Mouse (Mus musculus): ENCODE measurements at regions not wholly inside any gene's neighbourhood (a gene's known extent, or its start where the extent isn't known, plus 50 kb on each side); places are given as distances from the start of the nearest gene placed in this dataset.

DNA sequence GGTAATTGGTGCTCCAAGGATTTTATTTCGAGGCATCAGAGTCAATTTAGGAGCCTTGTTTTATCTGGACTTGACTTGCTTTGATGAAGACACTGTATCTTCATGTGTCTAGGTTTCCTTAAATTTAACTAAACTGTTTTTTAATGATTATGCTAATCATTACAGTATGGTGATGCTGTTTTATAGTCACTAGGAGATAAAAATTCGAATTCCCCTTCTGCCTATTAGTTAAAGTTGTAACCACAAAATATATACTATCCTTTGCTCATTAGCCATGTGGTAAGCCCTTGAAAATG, 92.7 kb upstream of the Crbn start:
- DNase-seq (ENCODE audit: low read depth, low spot score): no peak
- Histone ChIP-seq H3K36me3 (ENCODE audit: control insufficient read depth in 1 of 2, insufficient read depth in 2 of 2, low read length in 2 of 2) (no peaks in the 10 kb centered on the region), H3K27me3 (ENCODE audit: control insufficient read depth in 1 of 2, insufficient read depth in 2 of 2, low read length in 2 of 2) (no peaks in the 10 kb centered on the region), H3K9me3 (replicated peaks; ENCODE audit: insufficient read depth, low read length) (no peaks in the 10 kb centered on the region), H3K79me2 (ENCODE audit: control insufficient read depth, insufficient read depth, low read length, poor library complexity) (no peaks in the 10 kb centered on the region), H3K4me1 (ENCODE audit: control insufficient read depth in 1 of 2, insufficient read depth in 2 of 2, low read length in 2 of 2) (no peaks in the 10 kb centered on the region), H3K9ac (ENCODE audit: control insufficient read depth, low read depth, low read length, poor library complexity, severe bottlenecking) (no peak overlapping the region), H3K4me3 (ENCODE audit: control insufficient read depth in 1 of 2, insufficient read depth in 1 of 2, low read depth in 2 of 2, low read length in 2 of 2) (no peak overlapping the region), H3K27ac (ENCODE audit: control insufficient read depth, low read depth, low read length) (no peak overlapping the region)
- TF ChIP-seq BHLHE40 (IDR thresholded peaks at IDR 0.05; ENCODE audit: borderline replicate concordance, low read depth, low read length) (no peak), ZC3H11A (IDR thresholded peaks at IDR 0.05; ENCODE audit: low read depth, low read length) (no peak), SIN3A (IDR thresholded peaks at IDR 0.05; ENCODE audit: low read length) (no peak), ETS1 (IDR thresholded peaks at IDR 0.05; ENCODE audit: low read depth, low read length) (no peak), KAT2A (conservative IDR thresholded peaks at IDR 0.05; ENCODE audit: low read depth, low read length) (no peak), POLR2A (IDR thresholded peaks at IDR 0.05; ENCODE audit: control insufficient read depth in 1 of 2, insufficient read depth in 1 of 2, low read depth in 1 of 2, low read length in 2 of 2, poor library complexity in 1 of 2) (no peak), CHD1 (IDR thresholded peaks at IDR 0.05; ENCODE audit: low read depth, low read length) (no peak), SMC3 (IDR thresholded peaks at IDR 0.05; ENCODE audit: low read depth, low read length) (no peak), GATA1 (IDR thresholded peaks at IDR 0.05; ENCODE audit: low read depth, low read length) (no peak), NRF1 (IDR thresholded peaks at IDR 0.05; ENCODE audit: insufficient read depth, low read depth, low read length, poor library complexity, severe bottlenecking) (no peak), USF2 (IDR thresholded peaks at IDR 0.05; ENCODE audit: borderline replicate concordance in 1 of 2, insufficient read depth in 1 of 2, low read depth in 1 of 2, low read length in 2 of 2) (no peak), ELF1 (IDR thresholded peaks at IDR 0.05; ENCODE audit: low read depth, low read length) (no peak), CTCF (IDR thresholded peaks at IDR 0.05 in 2 of 3, conservative IDR thresholded peaks at IDR 0.05 in 1 of 3; ENCODE audit: control insufficient read depth in 1 of 3, insufficient read depth in 1 of 3, low read depth in 2 of 3, low read length in 3 of 3, poor library complexity in 1 of 3, severe bottlenecking in 1 of 3) (no peak), GABPA (IDR thresholded peaks at IDR 0.05; ENCODE audit: low read depth, low read length) (no peak), RAD21 (IDR thresholded peaks at IDR 0.05; ENCODE audit: low read depth, low read length) (no peak), ZNF384 (IDR thresholded peaks at IDR 0.05; ENCODE audit: low read depth, low read length) (no peak), E2F4 (IDR thresholded peaks at IDR 0.05; ENCODE audit: borderline replicate concordance, low read depth, low read length) (no peak), HCFC1 (IDR thresholded peaks at IDR 0.05; ENCODE audit: low read depth, low read length) (no peak)

DNA sequence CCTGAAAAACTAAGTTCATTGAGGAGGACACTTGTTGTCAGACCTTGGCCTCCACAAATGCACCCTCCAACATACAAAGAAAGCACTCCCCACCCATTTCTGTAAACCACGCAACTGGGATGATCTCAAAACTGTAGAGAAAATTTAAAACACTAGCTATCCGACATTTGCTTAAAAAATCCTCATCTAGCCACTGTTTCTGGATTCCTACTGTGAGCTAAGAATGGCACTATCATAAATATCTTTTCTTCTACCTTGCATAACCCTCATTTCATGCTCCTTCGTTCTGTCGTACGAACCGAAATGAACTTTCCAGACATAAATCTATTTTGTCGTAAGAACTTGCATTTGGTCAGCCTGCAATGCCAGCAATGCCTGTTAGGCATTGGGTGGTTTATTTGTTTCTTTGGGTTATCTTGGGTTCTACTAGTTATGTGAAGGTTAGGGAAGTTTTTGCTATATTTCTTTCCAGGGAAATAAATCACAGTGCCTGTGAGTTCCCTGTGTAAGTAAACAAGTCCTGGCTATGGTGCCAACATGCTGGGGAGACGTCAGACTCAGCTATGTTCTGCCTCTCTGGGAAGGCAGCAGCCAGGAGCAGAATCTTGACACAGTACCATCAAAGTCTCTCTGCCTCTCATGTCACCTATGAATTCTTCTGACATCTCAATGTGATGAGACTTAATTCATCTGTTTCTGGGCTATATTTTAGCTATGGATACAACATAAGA, 104.2 kb upstream of the Crbn start:
- no peaks in the 10 kb centered on the region for H3K9me3 ChIP-seq (replicated peaks; ENCODE audit: insufficient read depth, low read length)
- no peak overlapping the region for H3K9ac ChIP-seq (ENCODE audit: control insufficient read depth, low read depth, low read length, poor library complexity, severe bottlenecking)
- no peaks in the 10 kb centered on the region for H3K27me3 ChIP-seq (ENCODE audit: control insufficient read depth in 1 of 2, insufficient read depth in 2 of 2, low read length in 2 of 2)
- no peak overlapping the region for H3K4me3 ChIP-seq (ENCODE audit: control insufficient read depth in 1 of 2, insufficient read depth in 1 of 2, low read depth in 2 of 2, low read length in 2 of 2)
- DNase-seq (ENCODE audit: low read depth, low spot score): no peak
- H3K4me1 ChIP-seq (ENCODE audit: control insufficient read depth in 1 of 2, insufficient read depth in 2 of 2, low read length in 2 of 2): no peaks in the 10 kb centered on the region
- no peak overlapping the region for H3K27ac ChIP-seq (ENCODE audit: control insufficient read depth, low read depth, low read length)
- H3K79me2 ChIP-seq (ENCODE audit: control insufficient read depth, insufficient read depth, low read length, poor library complexity): no peaks in the 10 kb centered on the region
- TF ChIP-seq HCFC1 (IDR thresholded peaks at IDR 0.05; ENCODE audit: low read depth, low read length) (no peak), BHLHE40 (IDR thresholded peaks at IDR 0.05; ENCODE audit: borderline replicate concordance, low read depth, low read length) (no peak), KAT2A (conservative IDR thresholded peaks at IDR 0.05; ENCODE audit: low read depth, low read length) (no peak), MEF2A (IDR thresholded peaks at IDR 0.05; ENCODE audit: extremely low read depth, insufficient replicate concordance, low read depth, low read length, poor library complexity, severe bottlenecking) (no peak), CHD1 (IDR thresholded peaks at IDR 0.05; ENCODE audit: low read depth, low read length) (no peak), ZC3H11A (IDR thresholded peaks at IDR 0.05; ENCODE audit: low read depth, low read length) (no peak), USF1 (IDR thresholded peaks at IDR 0.05; ENCODE audit: low read depth, low read length) (no peak), GABPA (IDR thresholded peaks at IDR 0.05; ENCODE audit: low read depth, low read length) (no peak), MAFK (IDR thresholded peaks at IDR 0.05; ENCODE audit: borderline replicate concordance, low read depth, low read length) (no peak), TCF12 (IDR thresholded peaks at IDR 0.05; ENCODE audit: low read depth, low read length) (no peak), JUND (IDR thresholded peaks at IDR 0.05; ENCODE audit: low read depth, low read length) (no peak), MAX (IDR thresholded peaks at IDR 0.05; ENCODE audit: low read length) (no peak), TAL1 (IDR thresholded peaks at IDR 0.05; ENCODE audit: low read length) (no peak), TBP (IDR thresholded peaks at IDR 0.05; ENCODE audit: low read depth, low read length) (no peak), CHD2 (IDR thresholded peaks at IDR 0.05; ENCODE audit: low read length) (no peak), ZNF384 (IDR thresholded peaks at IDR 0.05; ENCODE audit: low read depth, low read length) (no peak), GATA1 (IDR thresholded peaks at IDR 0.05; ENCODE audit: low read depth, low read length) (no peak), MYB (IDR thresholded peaks at IDR 0.05; ENCODE audit: low read depth, low read length) (no peak)
- no peaks in the 10 kb centered on the region for H3K36me3 ChIP-seq (ENCODE audit: control insufficient read depth in 1 of 2, insufficient read depth in 2 of 2, low read length in 2 of 2)

Data from MEL (cell line).